Mouse (Mus musculus) stomach, postnatal 0 days (tissue): Measurements from ENCODE around the gene Atg2b.

ENCODE experiments used
- CTCF ChIP-seq: IDR thresholded peaks from 2 replicates; pipeline ENCODE4 v1.5.1; 2016; ENCODE audit warnings: antibody characterized with exemption, low read depth, mild to moderate bottlenecking, moderate library complexity
- EP300 ChIP-seq: optimal IDR thresholded peaks from 2 replicates; pipeline ENCODE3; 2016; ENCODE audit warnings: antibody characterized with exemption

DNA sequence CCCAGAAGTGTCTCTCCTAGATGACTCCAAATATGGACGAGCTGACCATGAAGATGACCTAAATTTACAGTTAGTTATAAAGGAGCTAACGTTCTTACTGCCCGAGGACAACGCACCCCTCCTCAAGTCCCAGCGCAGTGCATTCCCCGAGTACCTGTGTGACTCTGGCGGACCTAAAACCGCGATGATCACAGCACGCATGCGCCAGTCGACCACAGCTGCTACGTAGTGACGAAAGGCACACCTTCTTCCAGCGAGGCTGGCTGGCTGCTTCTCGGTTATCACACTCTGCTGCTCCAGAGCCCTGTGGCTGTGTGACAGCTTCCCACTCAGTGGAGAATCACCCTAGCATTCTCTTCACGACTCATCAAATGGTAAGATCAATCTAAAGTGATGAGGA lies 33.6 kb upstream of the Atg2b start:
- TF ChIP-seq EP300 (no peak), CTCF (no peak)
